Mouse (Mus musculus) NIH3T3 (cell line): ENCODE results near the gene Gm14305.
"Not testable (repeated sequence)": the region's sequence is repeated elsewhere in the genome, so short reads cannot be mapped to it uniquely, and the experiment has no call there.

ENCODE experiments used
- DNase-seq: peaks from one replicate; pipeline ENCODE4 v3.0.0-alpha.2; 2012; ENCODE audit warnings: low read depth

The Gm14305 gene

GRCm38 (mm10) chr2:176708051-176708450 lies at the start of gene Gm14305:
Gene Gm14305, plus strand, starts transcription at chr2:176708328.
- not testable (repeated sequence) for DNase-seq

GRCm38 (mm10) chr2:176670222-176670621 lies 37.9 kb upstream of the Gm14305 start, which contains the start of gene Zfp973:
Gene Zfp973, plus strand, starts transcription at chr2:176670522.
- DNase-seq: not testable (repeated sequence)
